Mouse (Mus musculus) G1E (cell line): ENCODE measurements around the gene Fndc4.

Source experiments
- CTCF ChIP-seq: IDR thresholded peaks from 2 replicates; pipeline ENCODE4 v1.5.1; 2012; ENCODE audit warnings: low read depth, low read length, inconsistent platforms, mixed read lengths
- GATA1 ChIP-seq: IDR thresholded peaks from 2 replicates; pipeline ENCODE4 v1.6.1; 2012; ENCODE audit warnings: borderline replicate concordance, low read length, inconsistent platforms, mixed read lengths
- GATA2 ChIP-seq: IDR thresholded peaks from 2 replicates; pipeline ENCODE4 v1.6.1; 2012; ENCODE audit warnings: low read depth, low read length, inconsistent platforms, borderline replicate concordance
- POLR2AphosphoS5 ChIP-seq: IDR thresholded peaks from 2 replicates; pipeline ENCODE4 v1.6.1; 2012; ENCODE audit warnings: low read depth, low read length, inconsistent platforms; ENCODE audit not compliant: insufficient replicate concordance
- TAL1 ChIP-seq: conservative IDR thresholded peaks from 2 replicates; pipeline ENCODE4 v1.6.1; 2012; ENCODE audit warnings: low read depth, low read length, inconsistent platforms, mixed read lengths

GRCm38 (mm10) chr5:31326850-31327249, 31.0 kb upstream of the Fndc4 start:
- no peak for TF ChIP-seq CTCF
- no peak for TF ChIP-seq POLR2AphosphoS5
- TF ChIP-seq GATA1 = no peak
- TF ChIP-seq TAL1 = no peak
- TF ChIP-seq GATA2 = no peak
